Mouse (Mus musculus): ENCODE measurements around the gene Slc27a4.

Slc27a4 gene

GRCm38 (mm10) chr2:29820025-29820817, 17.8 kb downstream of the Slc27a4 start, which contains the start of gene Urm1:
TSS of gene Urm1 (plus strand) at chr2:29820075.
- peak; percentile 81 to 82 for DNase-seq

DNA sequence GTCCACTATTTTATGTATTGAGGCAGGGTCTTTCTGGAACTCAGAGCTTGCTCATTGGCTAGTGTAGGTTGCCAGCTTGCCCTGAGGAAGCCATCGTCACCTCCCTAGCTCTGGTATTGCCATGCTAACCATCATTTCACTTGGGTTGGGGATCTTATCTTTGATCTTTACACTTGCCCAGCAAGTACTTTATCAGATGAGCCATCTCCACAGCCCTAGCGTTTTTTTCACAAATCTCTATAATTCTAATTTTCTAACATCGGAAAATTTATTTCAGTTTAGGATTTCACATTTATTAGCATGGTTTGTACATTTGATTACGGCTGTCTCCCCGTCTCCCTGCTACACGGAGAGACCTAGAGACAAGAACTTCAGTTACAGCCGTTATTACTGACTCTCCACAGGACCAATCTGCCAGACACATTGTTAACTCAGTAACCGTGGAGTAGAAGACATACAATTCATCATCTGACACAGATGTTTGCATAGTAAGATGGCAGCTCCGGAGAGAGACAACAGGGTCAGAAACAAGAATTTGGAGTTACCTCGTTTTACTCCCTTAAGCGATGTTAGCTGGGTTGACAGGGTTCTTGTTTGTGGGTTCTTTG, 24.0 kb downstream of the Slc27a4 start:
- DNase-seq: peak in 1 of 2 experiments; percentile 41

DNA sequence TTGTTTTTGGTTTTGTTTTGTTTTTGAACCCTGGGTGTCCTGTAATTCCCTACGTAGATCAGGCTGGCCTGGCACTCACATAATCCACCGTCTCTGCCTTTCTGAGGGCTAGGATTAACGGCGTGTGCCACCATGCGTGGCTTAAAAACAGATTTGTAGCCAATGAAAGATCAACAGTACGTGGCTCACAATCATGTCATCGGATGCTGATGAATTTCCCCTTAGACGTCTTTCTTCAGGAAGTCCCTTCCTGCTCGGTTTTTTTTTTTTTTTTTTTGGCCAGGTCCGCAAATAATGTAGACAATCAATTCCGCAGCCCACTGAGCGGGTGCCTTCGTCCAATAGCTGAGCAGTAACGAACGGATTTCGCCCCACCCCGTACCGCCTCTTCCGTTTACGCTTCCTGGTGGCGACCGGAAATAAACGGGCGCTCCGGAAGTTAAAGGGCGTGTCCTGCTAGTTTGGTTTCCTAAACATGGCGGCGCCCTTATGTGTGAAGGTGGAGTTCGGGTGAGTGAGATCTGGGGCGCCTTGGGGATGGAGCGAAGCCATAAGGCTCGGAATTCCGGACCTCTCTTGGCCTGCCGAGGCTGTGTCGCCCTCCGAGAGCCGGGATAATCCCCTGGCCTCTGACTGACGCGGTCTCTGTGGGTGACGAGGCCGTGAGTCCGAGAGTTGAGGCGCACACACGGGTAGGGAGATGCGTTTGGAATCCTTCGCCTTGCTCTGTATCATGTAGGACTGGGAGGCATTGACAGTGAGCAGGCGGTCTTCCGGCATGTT, 24.7 kb downstream of the Slc27a4 start:
- peak; percentile 95 to 96 for DNase-seq

DNA sequence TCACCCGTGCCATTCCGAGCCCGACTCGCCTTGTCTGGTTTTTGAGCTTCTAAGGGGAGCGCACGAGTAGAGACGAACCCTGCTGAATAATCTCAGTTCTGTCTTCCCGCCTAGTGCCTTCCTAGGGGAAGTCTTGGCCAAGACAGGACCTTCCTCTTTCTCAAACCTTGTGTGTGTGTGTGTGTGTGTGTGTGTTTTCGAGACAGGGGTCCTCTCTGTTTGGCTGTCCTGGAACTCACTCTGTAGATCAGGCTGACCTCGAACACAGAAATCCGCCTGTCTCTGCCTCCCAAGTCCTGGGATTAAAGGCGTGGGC, 25.2 kb downstream of the Slc27a4 start:
- DNase-seq: no peak

DNA sequence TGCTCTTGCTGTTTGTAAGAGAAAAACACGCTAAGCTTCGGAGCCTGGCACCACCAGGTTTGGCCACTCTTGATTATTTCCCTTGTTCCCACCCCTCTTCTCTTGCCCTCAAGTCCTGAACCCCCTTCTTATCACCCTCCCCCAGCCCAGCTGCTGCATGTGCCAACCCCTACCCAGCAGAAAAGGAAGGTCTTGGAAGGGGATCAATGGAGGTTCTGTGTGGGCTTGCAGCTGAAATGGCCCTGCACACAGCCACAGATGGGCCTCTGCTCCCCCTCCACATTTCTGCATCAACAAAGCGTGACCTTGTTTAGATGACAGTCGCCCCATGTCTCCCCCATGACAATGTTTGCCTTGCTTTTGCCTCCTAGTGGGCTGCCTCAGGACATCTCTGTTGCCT, 28.7 kb downstream of the Slc27a4 start:
- peak in 1 of 2 experiments; percentile 42 for DNase-seq

DNA sequence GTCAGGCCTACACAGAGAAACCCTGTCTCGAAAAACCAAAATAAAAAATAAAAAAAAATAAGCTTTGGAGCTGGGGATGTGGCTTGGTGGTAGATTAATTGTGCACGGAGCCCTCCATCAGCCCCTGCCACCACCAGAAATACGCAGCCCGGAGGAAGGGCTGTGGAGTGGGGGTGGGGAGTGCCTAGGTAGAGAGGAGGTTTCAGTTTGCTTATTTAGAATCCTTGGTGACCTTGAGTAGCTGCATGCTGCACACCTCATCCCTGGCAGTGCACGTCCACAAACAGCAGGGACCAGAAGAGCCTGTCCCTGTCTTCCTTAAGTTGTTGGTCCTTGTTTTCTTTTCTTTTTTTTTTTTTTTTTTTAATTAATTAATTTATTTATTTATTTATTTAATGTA, 31.4 kb downstream of the Slc27a4 start:
- no peak for DNase-seq

DNA sequence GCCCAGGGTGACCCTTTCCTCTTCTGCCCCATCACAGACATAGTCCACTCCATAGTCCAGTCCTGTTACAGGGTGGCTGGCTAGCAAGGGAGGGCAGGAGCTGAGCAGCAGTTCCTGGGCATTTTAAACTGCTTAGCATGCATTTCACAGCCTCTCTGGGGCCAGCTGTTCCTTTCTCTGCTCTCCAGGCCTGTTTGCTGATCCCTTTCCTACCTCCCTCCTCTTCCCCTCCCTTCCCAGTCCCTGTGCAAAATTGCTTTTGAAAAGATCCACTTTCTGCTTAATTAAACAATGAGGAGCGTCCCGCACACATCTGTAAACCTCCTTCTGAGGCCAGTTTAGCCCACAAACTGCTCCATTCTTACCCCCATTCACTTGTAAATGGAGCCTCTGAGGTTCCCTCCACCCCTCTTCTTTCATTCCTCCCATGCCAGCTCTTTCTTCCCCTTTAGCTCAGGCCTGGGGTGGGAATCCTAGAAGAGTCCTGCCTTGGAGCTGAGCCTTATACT, 33.0 kb downstream of the Slc27a4 start:
- no peak for DNase-seq

DNA sequence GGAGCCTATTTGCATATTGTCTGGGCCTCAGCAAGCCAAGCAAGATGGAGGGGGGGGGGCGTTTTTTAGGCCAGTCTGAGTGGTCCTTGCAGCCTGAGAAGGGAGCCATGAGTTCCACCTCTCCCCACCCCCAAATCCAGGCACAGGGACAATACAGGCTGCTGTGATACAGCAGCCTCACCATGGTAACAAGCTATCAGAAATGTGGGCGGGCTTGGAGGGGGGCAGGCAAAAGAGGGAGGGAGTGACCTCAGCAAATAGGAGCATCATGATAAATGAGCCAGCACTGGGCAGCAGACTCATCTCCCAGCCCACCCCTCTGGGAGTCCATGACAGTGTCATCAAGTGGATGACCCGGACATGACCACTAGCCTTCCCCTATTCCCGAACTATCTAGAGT, 37.0 kb downstream of the Slc27a4 start:
- no peak for DNase-seq

DNA sequence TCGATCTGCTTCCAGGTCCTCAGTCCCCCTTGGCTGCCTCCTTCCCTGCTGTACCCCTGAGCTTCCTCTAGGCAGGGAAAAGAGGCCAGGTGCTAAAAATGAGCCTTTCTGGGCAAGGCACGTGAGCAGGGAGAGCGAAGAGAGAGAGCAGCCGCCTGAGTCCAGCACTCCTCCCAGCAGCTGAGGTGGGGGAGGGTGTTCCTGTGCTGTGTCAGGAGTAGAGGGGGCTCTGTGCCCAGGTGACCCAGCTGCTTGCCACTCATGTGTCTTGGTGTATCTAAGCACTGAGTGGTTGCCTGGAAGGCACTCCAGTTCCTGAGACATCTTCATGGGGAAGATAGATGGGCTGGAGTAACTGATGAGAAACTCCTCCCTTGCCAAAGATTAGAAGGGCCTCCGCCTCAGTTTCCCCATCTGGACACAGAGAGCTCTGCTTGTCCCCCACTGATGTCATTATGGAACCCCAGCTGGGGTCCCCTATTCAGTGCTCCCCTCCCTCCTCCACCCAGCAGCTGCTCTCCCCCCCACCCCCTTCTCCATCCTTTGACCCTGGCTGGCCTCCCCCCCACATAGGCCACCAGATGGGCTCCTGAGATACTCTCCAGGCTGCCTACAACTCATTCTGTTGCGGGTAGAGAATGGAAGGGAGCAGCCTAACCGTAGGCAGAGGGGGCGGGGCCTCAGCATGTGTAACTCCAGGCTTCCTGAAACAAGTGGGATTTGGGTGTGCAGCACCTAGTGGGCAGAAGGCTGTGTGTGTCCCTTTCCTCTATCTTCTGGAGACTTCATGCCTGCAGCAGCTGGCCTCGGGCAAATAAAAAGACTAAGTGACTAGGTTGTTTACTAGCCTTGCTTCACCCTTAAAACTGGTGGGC, 41.0 kb downstream of the Slc27a4 start:
- DNase-seq: peak in 1 of 2 experiments; percentile 31

GRCm38 (mm10) chr2:29844115-29844514, 41.7 kb downstream of the Slc27a4 start:
- no peak for DNase-seq

GRCm38 (mm10) chr2:29844661-29845060, 42.2 kb downstream of the Slc27a4 start:
- DNase-seq: no peak

DNA sequence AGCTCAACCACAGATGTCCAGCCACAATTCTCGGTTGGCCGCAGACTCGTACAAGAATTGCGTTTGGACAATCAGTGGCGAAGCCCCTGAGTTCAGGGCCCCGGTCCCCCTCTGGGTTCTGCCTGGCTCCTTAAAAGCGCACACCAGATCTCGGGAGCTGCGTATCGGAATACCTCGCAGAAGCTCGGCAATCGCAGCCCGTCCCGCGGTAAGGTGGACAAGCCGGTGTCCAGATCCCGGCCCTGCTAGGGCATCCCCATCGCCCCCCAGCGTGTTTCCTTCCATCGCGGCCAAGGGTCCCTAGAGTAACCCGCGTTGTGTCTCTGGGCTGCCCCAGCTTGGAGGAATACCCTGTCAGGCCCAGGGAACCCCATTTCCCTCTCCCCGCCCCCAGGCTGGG, 43.2 kb downstream of the Slc27a4 start:
- peak in 1 of 2 experiments; percentile 49 for DNase-seq

DNA sequence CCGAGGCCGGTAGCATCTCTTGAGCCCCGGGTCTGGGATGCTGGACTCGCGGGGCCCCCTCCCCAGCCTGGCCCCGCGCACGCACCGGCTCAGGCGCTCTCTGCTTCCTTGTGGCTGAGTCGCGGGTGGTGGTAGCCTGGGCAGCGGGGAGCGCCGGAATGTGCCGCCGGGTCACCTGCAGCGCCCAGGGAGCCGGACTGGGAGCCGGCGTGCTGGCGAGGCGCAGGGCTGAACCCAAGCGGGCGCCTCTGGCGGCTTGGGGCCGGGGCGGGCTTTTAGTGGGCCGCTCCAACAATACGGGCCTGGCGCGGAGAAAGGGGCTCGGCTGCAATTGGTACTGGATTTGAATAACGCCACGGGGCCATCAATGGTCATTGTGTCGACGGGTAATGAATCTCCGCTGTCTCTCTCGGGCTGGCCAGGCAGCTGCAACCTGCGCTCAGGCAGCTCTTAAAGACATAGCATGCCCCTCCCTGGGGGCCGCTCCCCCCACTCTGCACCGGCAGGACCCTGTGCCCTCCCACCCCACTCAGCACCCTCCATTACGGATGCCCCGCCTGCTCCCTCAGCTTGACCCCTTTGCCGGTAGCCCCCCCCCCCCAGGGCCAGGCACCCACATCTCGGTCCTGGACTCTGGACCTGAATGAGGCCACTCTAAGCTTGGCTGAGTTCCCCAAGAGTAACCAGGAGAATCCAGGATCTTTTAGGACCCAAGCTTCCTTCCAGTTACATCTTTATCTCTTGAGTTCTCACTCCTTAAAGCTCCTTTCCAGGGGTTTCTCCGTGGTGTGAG, 43.8 kb downstream of the Slc27a4 start:
- DNase-seq: peak; percentile 36 to 40

GRCm38 (mm10) chr2:29846911-29847310, 44.5 kb downstream of the Slc27a4 start:
- no peak for DNase-seq

GRCm38 (mm10) chr2:29849041-29849440, 46.6 kb downstream of the Slc27a4 start:
- no peak for DNase-seq

- DNase-seq: no peak
Observed at GRCm38 (mm10) chr2:29849841-29850480, 47.5 kb downstream of the Slc27a4 start.

- no peak for DNase-seq
Observed at GRCm38 (mm10) chr2:29852957-29853485, 50.6 kb downstream of the Slc27a4 start.

DNA sequence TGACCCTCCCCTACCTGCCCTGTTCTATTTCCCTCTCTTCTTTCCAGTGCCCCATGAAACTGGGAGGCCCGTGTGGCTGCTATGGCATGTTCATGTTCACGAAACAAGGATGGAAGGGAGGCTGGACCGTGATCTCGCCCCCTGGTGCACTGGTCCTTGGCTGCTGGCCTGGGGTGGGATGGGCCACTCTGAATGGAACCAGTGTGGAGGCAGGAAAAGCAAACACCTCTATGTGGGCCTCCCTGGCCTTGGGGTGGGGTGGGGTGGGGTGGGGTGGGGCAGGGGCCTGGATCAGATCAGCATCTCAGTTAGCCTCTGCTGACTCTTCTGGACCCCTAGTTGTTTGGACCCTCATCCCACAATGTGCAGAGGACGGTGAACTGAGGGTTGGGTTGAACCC, 51.3 kb downstream of the Slc27a4 start:
- DNase-seq: no peak

DNA sequence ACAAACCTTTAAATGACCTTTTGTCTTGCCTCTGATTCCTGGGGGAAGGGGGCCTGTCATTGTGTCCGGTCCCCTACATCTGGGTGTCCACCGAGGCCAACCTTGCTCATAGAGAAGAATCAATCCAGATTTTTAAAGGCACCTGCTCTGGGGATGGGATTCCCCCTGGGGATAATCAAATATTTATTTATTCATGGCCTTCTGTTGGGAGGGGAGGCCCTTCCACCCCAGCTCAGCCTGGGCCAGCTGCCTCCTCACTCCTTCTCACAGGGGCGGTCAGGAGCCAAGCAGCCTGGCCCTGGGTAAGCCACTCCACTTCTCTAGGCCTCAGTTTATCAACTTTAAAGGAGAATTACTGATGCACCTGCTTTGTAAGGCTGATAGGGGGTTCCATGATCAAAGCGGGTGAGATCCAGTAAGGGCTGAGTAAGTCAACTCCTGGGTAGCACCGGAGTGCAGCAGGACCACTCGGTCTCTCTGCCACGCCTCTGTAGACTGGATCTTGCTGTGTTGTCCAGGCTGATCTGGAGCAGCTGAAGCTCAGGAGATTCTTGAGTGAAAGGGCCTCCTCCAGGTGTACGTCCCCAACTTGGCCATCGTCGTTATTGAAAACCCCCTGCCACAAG, 53.3 kb downstream of the Slc27a4 start:
- DNase-seq: no peak
